11 mouse cellular contexts compared by ENCODE assay signal in the genomic region with DNA sequence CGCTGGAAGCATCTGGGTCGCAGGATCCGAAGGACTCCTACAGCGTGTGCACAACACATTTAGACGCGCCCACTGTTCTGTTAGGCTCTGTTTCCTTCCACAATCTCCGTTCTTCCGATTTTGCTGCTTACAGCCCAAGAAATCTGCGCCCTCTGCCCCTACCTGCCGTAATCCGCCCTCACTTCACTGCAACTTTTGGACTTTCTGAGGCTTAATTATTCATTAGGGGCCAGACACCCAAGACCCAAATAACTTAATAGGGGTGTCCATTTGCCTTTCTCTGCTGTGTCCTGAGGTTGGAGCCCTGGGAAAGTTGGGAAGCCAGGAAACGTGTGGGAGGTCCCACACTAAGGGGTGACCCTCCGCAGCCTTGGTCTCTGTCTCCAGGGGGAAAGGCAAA. TPM values are rescaled to one million over a fixed set of nuclear protein-coding genes. Genes with fewer than 3 reads are reported as not detected.
DNase-seq lines count a peak whose midpoint lies in the region; ATAC-seq and TF ChIP-seq lines count a peak whose summit lies in the region.
"Had no signal": no experiment of that assay in that cellular context is flagged by ENCODE, and none has a peak within 500 bp of the region (broad histone marks: within the 10 kb centered on the region; RNA-seq: fewer than 3 reads in every experiment).

No protein-coding gene starts in this region.

- TF ChIP-seq EP300 in liver, embryonic 14.5 days (IDR thresholded peaks at IDR 0.05; ENCODE audit: low read depth), result no peak

- DNase-seq in forebrain, embryonic 10.5 days (ENCODE audit: extremely low spot score, low spot score), result no peak
- peak; percentile 15 for DNase-seq in thymus, postnatal 4 days
- no peak for DNase-seq in thymus, postnatal 25 days
- DNase-seq in liver, embryonic 14.5 days (ENCODE audit: low read depth in 3 of 3, low spot score in 3 of 3), result no peak
- DNase-seq in urinary bladder, postnatal 25 days (ENCODE audit: low spot score), result no peak
- no peak for DNase-seq in frontal cortex, postnatal 10 days (ENCODE audit: low spot score in 2 of 2)
- DNase-seq: cerebellum, postnatal 36 days had no signal

- no peak for ATAC-seq in forebrain, embryonic 16.5 days
- ATAC-seq in liver, embryonic 14.5 days (ENCODE audit: insufficient read depth), result no peak
- ATAC-seq in erythroid progenitor cell, adult 5-6 weeks (replicated peaks; ENCODE audit: low FRiP score, poor library complexity, severe bottlenecking), result no peak

- no peaks in the 10 kb centered on the region for H3K36me3 ChIP-seq in forebrain, embryonic 10.5 days (replicated peaks)
- H3K36me3 ChIP-seq in forebrain, embryonic 16.5 days (ENCODE audit: control insufficient read depth, insufficient read depth), result no peaks in the 10 kb centered on the region
- H3K36me3 ChIP-seq in liver, embryonic 14.5 days (replicated peaks; ENCODE audit: control insufficient read depth, insufficient read depth, low read depth), result no peaks in the 10 kb centered on the region

- no peak overlapping the region for H3K4me2 ChIP-seq in forebrain, embryonic 16.5 days (ENCODE audit: low read length)
- H3K4me2 ChIP-seq in liver, embryonic 14.5 days (ENCODE audit: low read depth), result peak overlapping the region; percentile 81

- H3K4me1 ChIP-seq in forebrain, embryonic 10.5 days, result peaks cover 34% of the 10 kb centered on the region
- peaks cover 11% of the 10 kb centered on the region for H3K4me1 ChIP-seq in forebrain, embryonic 16.5 days (replicated peaks; ENCODE audit: control insufficient read depth, insufficient read depth, low read length)
- H3K4me1 ChIP-seq in liver, embryonic 14.5 days (replicated peaks; ENCODE audit: control insufficient read depth in 2 of 2, insufficient read depth in 2 of 2, low read length in 1 of 2), result peaks cover 24 to 28% of the 10 kb centered on the region in 2 experiments

- peak overlapping the region; percentile 58 for H3K4me3 ChIP-seq in forebrain, embryonic 10.5 days
- H3K4me3 ChIP-seq in forebrain, embryonic 16.5 days (replicated peaks; ENCODE audit: low read length), result no peak overlapping the region; the same call in 1 of the 2 replicates
- H3K4me3 ChIP-seq in liver, embryonic 14.5 days (ENCODE audit: insufficient read depth in 1 of 2, low read depth in 2 of 2, low read length in 2 of 2), result peak overlapping the region; percentile 62 to 68

- H3K9ac ChIP-seq in forebrain, embryonic 16.5 days (replicated peaks; ENCODE audit: low read depth, low read length), result no peak overlapping the region
- H3K9ac ChIP-seq in liver, embryonic 14.5 days (replicated peaks), result peak overlapping the region; percentile 59

- H3K9me3 ChIP-seq in forebrain, embryonic 10.5 days, result no peaks in the 10 kb centered on the region
- H3K9me3 ChIP-seq in forebrain, embryonic 16.5 days (ENCODE audit: control insufficient read depth, low read length), result no peaks in the 10 kb centered on the region
- no peaks in the 10 kb centered on the region for H3K9me3 ChIP-seq in liver, embryonic 14.5 days (ENCODE audit: control insufficient read depth, low read length)

- 40% methylated on average over 13 of the region's 13 CpGs for WGBS in forebrain, embryonic 10.5 days
- WGBS in forebrain, embryonic 16.5 days, result 39% methylated on average over 12 of the region's 13 CpGs
- WGBS in liver, embryonic 14.5 days (ENCODE audit: insufficient replicate concordance), result 39% methylated on average over 13 of the region's 13 CpGs

- peaks cover 50% of the 10 kb centered on the region for H3K27me3 ChIP-seq in forebrain, embryonic 10.5 days (ENCODE audit: poor library complexity, severe bottlenecking)
- H3K27me3 ChIP-seq in forebrain, embryonic 16.5 days (replicated peaks; ENCODE audit: control insufficient read depth, insufficient read depth, low read length), result peaks cover 15% of the 10 kb centered on the region
- H3K27me3 ChIP-seq in liver, embryonic 14.5 days (ENCODE audit: control insufficient read depth, insufficient read depth, low read length), result peaks cover 22% of the 10 kb centered on the region

- no peak for TF ChIP-seq CTCF in liver, embryonic 14.5 days (IDR thresholded peaks at IDR 0.05; ENCODE audit: low read depth)

- H3K27ac ChIP-seq in forebrain, embryonic 10.5 days, result no peak overlapping the region
- no peak overlapping the region for H3K27ac ChIP-seq in forebrain, embryonic 16.5 days (ENCODE audit: low read length)
- H3K27ac ChIP-seq in liver, embryonic 14.5 days, result no peak overlapping the region

RNA-seq across cellular contexts. Expression of a gene that starts 0.6 kb away (rescaled TPM):
- 4.6 and 4.9 TPM in 2 replicates for polyA plus RNA-seq in forebrain, embryonic 10.5 days (2016; fragmentation: Nextera tagmentation; extraction: Ambion mirVana)
- polyA plus RNA-seq in forebrain, embryonic 16.5 days (2015; fragmentation: Nextera tagmentation; extraction: Ambion mirVana), result 0.11 and 0.45 TPM in 2 replicates
- polyA plus RNA-seq in liver, embryonic 14.5 days (2012; rRNA removed), result 15.6 and 18.3 TPM in 2 replicates
- polyA plus RNA-seq in liver, embryonic 14.5 days (2014; fragmentation: Nextera tagmentation; extraction: Ambion mirVana), result 5.8 and 8.7 TPM in 2 replicates
- total RNA-seq in erythroid progenitor cell, adult 5-6 weeks (2015; ENCODE audit: low replicate concordance), result not detected in 2 replicates
- 0.26 TPM in 1 of 2 replicates, not detected in the other for total RNA-seq in erythroid progenitor cell, adult 5-6 weeks (2017; ENCODE audit: low replicate concordance)
- total RNA-seq: heart, adult 8-10 months had no signal

RNA-seq across cellular contexts. Expression of a gene that starts 26.9 kb away (rescaled TPM):
- 34.3 and 36.9 TPM in 2 replicates for polyA plus RNA-seq in forebrain, embryonic 10.5 days (2016; fragmentation: Nextera tagmentation; extraction: Ambion mirVana)
- polyA plus RNA-seq in forebrain, embryonic 16.5 days (2015; fragmentation: Nextera tagmentation; extraction: Ambion mirVana), result 41.7 and 45.6 TPM in 2 replicates
- polyA plus RNA-seq in liver, embryonic 14.5 days (2012; rRNA removed), result 9.4 and 9.5 TPM in 2 replicates
- 8.5 and 10.2 TPM in 2 replicates for polyA plus RNA-seq in liver, embryonic 14.5 days (2014; fragmentation: Nextera tagmentation; extraction: Ambion mirVana)
- 3.4 and 4.7 TPM in 2 replicates for total RNA-seq in erythroid progenitor cell, adult 5-6 weeks (2015; ENCODE audit: low replicate concordance)
- total RNA-seq in erythroid progenitor cell, adult 5-6 weeks (2017; ENCODE audit: low replicate concordance), result 1.8 and 3.5 TPM in 2 replicates

RNA-seq across cellular contexts. Expression of a gene that starts 38.2 kb away (rescaled TPM):
- 74.6 and 82.1 TPM in 2 replicates for polyA plus RNA-seq in forebrain, embryonic 10.5 days (2016; fragmentation: Nextera tagmentation; extraction: Ambion mirVana)
- polyA plus RNA-seq in forebrain, embryonic 16.5 days (2015; fragmentation: Nextera tagmentation; extraction: Ambion mirVana), result 51.4 and 56.2 TPM in 2 replicates
- 14.7 and 44.4 TPM in 2 replicates for polyA plus RNA-seq in liver, embryonic 14.5 days (2012; rRNA removed)
- polyA plus RNA-seq in liver, embryonic 14.5 days (2014; fragmentation: Nextera tagmentation; extraction: Ambion mirVana), result 31.9 and 38.4 TPM in 2 replicates
- 108 and 121 TPM in 2 replicates for total RNA-seq in erythroid progenitor cell, adult 5-6 weeks (2015; ENCODE audit: low replicate concordance)
- 64.3 and 82.5 TPM in 2 replicates for total RNA-seq in erythroid progenitor cell, adult 5-6 weeks (2017; ENCODE audit: low replicate concordance)

RNA-seq across cellular contexts. Expression of a gene that starts 49.4 kb away (rescaled TPM):
- 0.06 and 0.07 TPM in 2 replicates for polyA plus RNA-seq in forebrain, embryonic 10.5 days (2016; fragmentation: Nextera tagmentation; extraction: Ambion mirVana)
- 0.11 TPM in 1 of 2 replicates, not detected in the other for polyA plus RNA-seq in forebrain, embryonic 16.5 days (2015; fragmentation: Nextera tagmentation; extraction: Ambion mirVana)
- 1.1 and 1.4 TPM in 2 replicates for polyA plus RNA-seq in liver, embryonic 14.5 days (2012; rRNA removed)
- polyA plus RNA-seq in liver, embryonic 14.5 days (2014; fragmentation: Nextera tagmentation; extraction: Ambion mirVana), result 0.50 and 0.59 TPM in 2 replicates
- total RNA-seq in erythroid progenitor cell, adult 5-6 weeks (2015; ENCODE audit: low replicate concordance), result not detected in 2 replicates
- total RNA-seq in erythroid progenitor cell, adult 5-6 weeks (2017; ENCODE audit: low replicate concordance), result not detected in 2 replicates
- total RNA-seq: megakaryocyte-erythroid progenitor cell, adult 5-6 weeks had no signal
